Mouse (Mus musculus) MEL (cell line): ENCODE measurements around the gene Adam22.

ENCODE experiments used
- CTCF ChIP-seq, 3 experiments: IDR thresholded peaks in 2 of 3; conservative IDR thresholded peaks in 1 of 3; 2 replicates each; pipeline ENCODE4 v1.5.1; 2011 to 2012; ENCODE audit warnings: low read length in 3 of 3, low read depth in 2 of 3, mild to moderate bottlenecking in 2 of 3, improper control_type of control experiment in 1 of 3, inconsistent platforms in 1 of 3, mixed read lengths in 1 of 3, moderate library complexity in 1 of 3; ENCODE audit not compliant: control insufficient read depth in 1 of 3, insufficient read depth in 1 of 3, poor library complexity in 1 of 3, severe bottlenecking in 1 of 3
- MEF2A ChIP-seq: IDR thresholded peaks from 2 replicates; pipeline ENCODE4 v1.6.1; 2014; ENCODE audit warnings: low read depth, mild to moderate bottlenecking, inconsistent platforms, low read length, improper control_type of control experiment; ENCODE audit not compliant: poor library complexity, insufficient replicate concordance, severe bottlenecking; ENCODE audit errors: extremely low read depth
- NELFE ChIP-seq: IDR thresholded peaks from 2 replicates; pipeline ENCODE4 v1.6.1; 2011; ENCODE audit warnings: low read depth, low read length, improper control_type of control experiment
- POLR2A ChIP-seq, 2 experiments: IDR thresholded peaks; 2 replicates each; pipeline ENCODE4 v1.6.1; 2011 to 2012; ENCODE audit warnings: low read length in 2 of 2, mild to moderate bottlenecking in 2 of 2, control low read depth in 1 of 2, improper control_type of control experiment in 1 of 2, low read depth in 1 of 2, moderate library complexity in 1 of 2; ENCODE audit not compliant: control insufficient read depth in 1 of 2, insufficient read depth in 1 of 2, poor library complexity in 1 of 2
- POLR2AphosphoS5 ChIP-seq: IDR thresholded peaks from 2 replicates; pipeline ENCODE4 v1.6.1; 2012; ENCODE audit warnings: low read depth, borderline replicate concordance, mild to moderate bottlenecking, inconsistent platforms, low read length, moderate library complexity, mixed read lengths

- TF ChIP-seq CTCF (IDR thresholded peaks at IDR 0.05 in 2 of 3, conservative IDR thresholded peaks at IDR 0.05 in 1 of 3; ENCODE audit: control insufficient read depth in 1 of 3, insufficient read depth in 1 of 3, low read depth in 2 of 3, low read length in 3 of 3, poor library complexity in 1 of 3, severe bottlenecking in 1 of 3) (no peak), MEF2A (no peak), NELFE (no peak), POLR2AphosphoS5 (no peak), POLR2A (IDR thresholded peaks at IDR 0.05; ENCODE audit: control insufficient read depth in 1 of 2, insufficient read depth in 1 of 2, low read depth in 1 of 2, low read length in 2 of 2, poor library complexity in 1 of 2) (no peak)
These were observed 26.3 kb downstream of the Adam22 start for GRCm38 (mm10) chr5:8341676-8342075.
